Mouse (Mus musculus) heart, embryonic 10.5 days (tissue): ENCODE results near the gene Ccdc142. TPM values are rescaled to one million over a fixed set of nuclear protein-coding genes. Genes with fewer than 3 reads are reported as not detected.

Experiments
- DNase-seq: peaks from one replicate; pipeline ENCODE4 v3.0.0-alpha.2; 2017; ENCODE audit warnings: low spot score
- H3K27ac ChIP-seq: fragments of 300-500 bp; sonication (generic); 2 replicates; pipeline ENCODE4 v1.5.1; 2016; ENCODE audit warnings: mild to moderate bottlenecking
- H3K27me3 ChIP-seq: fragments of 300-500 bp; sonication (generic); 2 replicates; pipeline ENCODE4 v1.6.1; 2016; ENCODE audit warnings: mild to moderate bottlenecking; ENCODE audit not compliant: poor library complexity, insufficient read depth, severe bottlenecking
- H3K36me3 ChIP-seq: fragments of 300-500 bp; sonication (generic); 2 replicates; pipeline ENCODE4 v1.6.1; 2016; ENCODE audit warnings: mild to moderate bottlenecking, moderate library complexity
- H3K4me1 ChIP-seq: fragments of 300-500 bp; sonication (generic); 2 replicates; pipeline ENCODE4 v1.6.1; 2016; ENCODE audit warnings: mild to moderate bottlenecking
- H3K4me3 ChIP-seq: fragments of 300-500 bp; sonication (generic); 2 replicates; pipeline ENCODE4 v1.5.1; 2016; ENCODE audit warnings: mild to moderate bottlenecking, moderate library complexity
- H3K9me3 ChIP-seq: fragments of 300-500 bp; sonication (generic); 2 replicates; pipeline ENCODE4 v1.6.1; 2016; ENCODE audit warnings: mild to moderate bottlenecking, moderate library complexity
- WGBS: fragments of 180-500 bp; shearing (Covaris S2); methylation state at CpG from one replicate; pipeline ENCODE4 v1.1.7; 2016; 5-methylcytosine and 5-hydroxymethylcytosine counted together
- polyA plus RNA-seq: library from polyadenylated mRNA; unstranded; fragments of >200 nt; fragmentation: Nextera tagmentation; extraction: Ambion mirVana; gene quantifications from 2 replicates; pipeline ENCODE4 v1.2.1, GENCODE M21; 2016

Ccdc142 gene
- polyA plus RNA-seq, 1 experiment from 2014 or later: 1.8 TPM

GRCm38 (mm10) chr6:83092416-83093127 is 8.8 kb upstream of the Ccdc142 start:
- Histone ChIP-seq H3K36me3 (no peaks in the 10 kb centered on the region), H3K9me3 (no peaks in the 10 kb centered on the region), H3K27me3 (peaks cover 54% of the 10 kb centered on the region), H3K4me3 (no peak overlapping the region), H3K27ac (no peak overlapping the region), H3K4me1 (peaks cover 12% of the 10 kb centered on the region)
- no peak for DNase-seq
- WGBS: 33% methylated on average over 6 of the region's 6 CpGs

GRCm38 (mm10) chr6:83095968-83096367 is 5.4 kb upstream of the Ccdc142 start:
- H3K4me1 ChIP-seq: peaks cover 3% of the 10 kb centered on the region; the same call in 1 of the 2 replicates
- H3K4me3 ChIP-seq: no peak overlapping the region
- H3K27ac ChIP-seq: no peak overlapping the region
- no peak for DNase-seq
- H3K36me3 ChIP-seq: no peaks in the 10 kb centered on the region
- H3K27me3 ChIP-seq: peaks cover 37% of the 10 kb centered on the region; the same call in 1 of the 2 replicates
- H3K9me3 ChIP-seq: no peaks in the 10 kb centered on the region
- 43% methylated on average over 6 of the region's 6 CpGs for WGBS

GRCm38 (mm10) chr6:83098411-83098810 is 3.0 kb upstream of the Ccdc142 start:
- WGBS: 79% methylated on average over 2 of the region's 2 CpGs
- Histone ChIP-seq H3K27ac (no peak overlapping the region), H3K4me1 (peaks cover 23% of the 10 kb centered on the region), H3K4me3 (no peak overlapping the region), H3K36me3 (no peaks in the 10 kb centered on the region), H3K9me3 (no peaks in the 10 kb centered on the region), H3K27me3 (peaks cover 38% of the 10 kb centered on the region; the same call in 1 of the 2 replicates)
- no peak for DNase-seq

DNA sequence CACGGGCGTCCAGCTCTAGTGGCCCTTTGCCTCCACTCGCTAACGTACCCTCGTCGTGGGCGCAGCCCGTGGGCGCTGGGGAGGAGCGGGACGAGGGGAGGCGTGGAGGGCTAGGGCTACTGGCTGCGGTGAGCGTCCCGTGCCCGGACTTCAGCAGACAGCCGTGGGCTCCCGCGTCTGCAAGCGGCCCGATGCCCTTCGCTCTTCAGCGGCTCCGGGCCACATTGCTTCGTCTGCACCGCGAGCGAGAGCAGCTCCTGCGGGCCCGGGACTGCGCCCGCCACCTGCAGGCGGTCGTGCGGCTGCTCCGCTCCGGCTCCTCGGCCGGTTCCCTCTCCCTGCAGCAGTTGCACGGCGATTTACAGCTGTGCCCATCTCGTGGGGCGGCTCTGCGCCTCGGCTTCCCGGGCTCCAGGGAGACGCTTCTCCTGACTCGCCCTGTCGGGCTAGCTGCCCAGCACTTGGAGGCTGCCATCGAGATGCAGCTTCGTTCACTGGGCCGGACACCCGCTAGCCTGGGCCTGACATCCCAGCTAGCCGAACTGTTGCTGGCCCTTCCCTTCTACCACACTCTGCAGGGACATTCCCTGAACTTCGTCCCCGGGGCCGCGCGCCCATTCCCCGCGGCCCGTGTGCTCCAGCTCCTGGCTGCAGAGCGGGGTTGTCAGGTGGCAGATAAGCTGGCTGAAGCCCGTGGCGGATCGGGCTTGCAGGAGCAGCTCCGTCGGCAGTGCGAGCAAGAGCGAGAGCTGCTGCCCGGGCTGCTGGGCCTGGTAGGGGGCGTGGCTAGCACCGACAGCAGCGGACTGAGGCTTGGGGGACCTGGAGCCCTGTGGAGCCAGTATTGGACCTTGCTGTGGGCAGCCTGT is 521 bp downstream of the Ccdc142 start:
- H3K36me3 ChIP-seq: 0 out of 2 replicates have a peak, but pooled peaks cover 5% of the 10 kb centered on the region
- under 1% methylated on average over 74 of the region's 74 CpGs for WGBS

DNA sequence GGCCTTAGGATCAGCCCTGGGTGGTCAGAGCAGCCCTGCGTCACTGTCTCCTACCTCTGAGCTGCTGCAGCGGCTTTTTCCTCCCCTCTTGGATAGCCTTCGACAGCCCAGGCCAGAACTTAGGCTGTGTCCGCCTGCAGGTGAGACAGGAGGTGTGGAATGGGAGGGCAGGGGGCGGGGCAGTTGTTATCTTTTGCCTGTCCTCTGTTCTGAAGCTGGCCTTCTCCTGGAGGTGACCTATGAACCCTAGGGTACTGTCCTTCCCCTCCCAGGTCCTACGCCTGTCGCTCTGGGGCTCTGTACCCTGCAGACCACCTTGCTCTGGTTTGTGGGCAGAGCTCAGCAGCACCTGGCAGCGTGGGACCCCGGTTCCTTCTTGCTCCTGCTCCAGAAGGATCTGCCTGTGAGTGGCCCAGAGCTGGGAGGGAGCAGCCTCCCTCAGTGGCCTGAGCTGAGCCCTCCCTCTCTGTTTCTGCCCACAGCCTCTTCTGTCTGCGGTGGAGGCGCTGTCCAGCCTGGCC is 1.8 kb downstream of the Ccdc142 start:
- Histone ChIP-seq H3K27me3 (peaks cover 20% of the 10 kb centered on the region; the same call in 1 of the 2 replicates), H3K4me3 (peak overlapping the region; percentile 79), H3K4me1 (peaks cover 34% of the 10 kb centered on the region), H3K9me3 (no peaks in the 10 kb centered on the region), H3K27ac (no peak overlapping the region), H3K36me3 (peaks cover 11% of the 10 kb centered on the region; the same call in 1 of the 2 replicates)
- WGBS: 35% methylated on average over 11 of the region's 11 CpGs
- DNase-seq: no peak

More for the DNA sequence above, 521 bp downstream of the Ccdc142 start:
- H3K9me3 ChIP-seq: no peaks in the 10 kb centered on the region
- H3K4me3 ChIP-seq: peak overlapping the region; percentile 79
- peak overlapping the region; percentile 93 for H3K27ac ChIP-seq
- peak; percentile 88 for DNase-seq
- H3K4me1 ChIP-seq: peaks cover 24% of the 10 kb centered on the region
- H3K27me3 ChIP-seq: peaks cover 20% of the 10 kb centered on the region; the same call in 1 of the 2 replicates

DNA sequence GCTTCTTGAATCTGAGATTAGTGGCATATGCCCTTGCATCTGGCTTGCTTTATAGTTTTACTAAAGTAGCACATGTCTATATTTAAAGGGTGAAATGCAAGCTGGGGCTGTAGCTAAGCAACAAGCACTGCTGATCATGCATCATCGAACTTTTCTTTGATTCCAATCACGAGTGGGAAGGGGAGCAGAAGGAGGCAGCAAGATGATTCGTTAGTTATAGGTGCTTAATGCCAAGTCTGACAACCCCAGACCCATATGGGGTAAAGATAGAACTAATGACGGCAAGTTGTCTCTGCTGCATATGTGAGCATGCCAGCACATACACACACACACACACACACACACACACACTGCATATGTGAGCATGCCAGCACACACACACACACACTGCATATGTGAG is 2.8 kb downstream of the Ccdc142 start:
- Histone ChIP-seq H3K36me3 (peaks cover 11% of the 10 kb centered on the region; the same call in 1 of the 2 replicates), H3K4me1 (peaks cover 39% of the 10 kb centered on the region), H3K27me3 (peaks cover 13% of the 10 kb centered on the region; the same call in 1 of the 2 replicates), H3K27ac (no peak overlapping the region), H3K9me3 (no peaks in the 10 kb centered on the region), H3K4me3 (no peak overlapping the region)
- DNase-seq: no peak
- WGBS: 87% methylated on average over 4 of the region's 4 CpGs

- Histone ChIP-seq H3K27me3 (peaks cover 9% of the 10 kb centered on the region; the same call in 1 of the 2 replicates), H3K9me3 (no peaks in the 10 kb centered on the region), H3K27ac (peak overlapping the region; percentile 98), H3K4me3 (peak overlapping the region; percentile 97), H3K36me3 (peaks cover 20% of the 10 kb centered on the region), H3K4me1 (peaks cover 29% of the 10 kb centered on the region)
- DNase-seq: peak; percentile 93
- WGBS: 32% methylated on average over 13 of the region's 13 CpGs
Observed at GRCm38 (mm10) chr6:83107566-83108400, 6.4 kb downstream of the Ccdc142 start.

DNA sequence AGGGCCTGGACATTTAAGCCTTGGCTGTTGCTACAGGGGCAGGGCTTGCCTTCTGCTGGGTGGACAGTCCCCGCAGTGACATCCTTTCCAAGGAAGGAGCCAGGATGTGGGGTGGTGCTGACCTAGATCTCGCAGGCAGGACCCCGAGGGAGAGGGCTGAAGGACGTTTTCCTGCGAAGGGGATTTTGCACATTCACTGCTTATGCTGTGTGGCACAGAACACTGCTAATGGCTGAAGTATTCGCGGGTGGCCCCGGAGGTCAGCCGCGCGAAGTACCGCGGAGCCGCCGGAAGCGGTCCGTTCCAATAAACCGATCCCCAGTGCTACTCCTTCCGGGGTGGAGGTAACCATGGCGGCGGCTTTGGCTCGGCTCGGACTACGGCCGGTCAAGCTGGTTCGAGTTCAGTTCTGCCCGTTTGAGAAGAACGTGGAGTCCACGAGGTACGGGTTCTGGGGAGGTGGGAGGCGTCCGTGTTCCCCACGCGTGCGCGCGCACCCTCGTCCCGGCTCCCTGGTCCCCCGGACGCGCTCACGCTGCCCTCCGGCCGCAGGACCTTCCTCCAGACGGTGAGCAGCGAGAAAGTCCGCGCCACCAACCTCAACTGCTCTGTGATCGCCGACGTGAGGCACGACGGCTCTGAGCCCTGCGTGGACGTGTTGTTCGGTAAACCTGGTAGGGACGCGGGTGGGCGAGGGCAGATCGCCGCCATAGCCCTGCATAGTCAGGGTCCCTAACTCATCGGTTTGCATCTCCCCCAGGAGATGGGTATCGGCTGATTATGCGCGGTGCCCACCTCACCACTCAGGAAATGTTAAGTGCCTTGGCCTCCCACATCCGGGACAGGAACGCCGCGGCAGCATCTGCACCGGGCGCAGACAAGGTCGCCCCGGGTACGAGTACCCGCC is 7.6 kb downstream of the Ccdc142 start, which contains the start of gene Mrpl53:
TSS of gene Mrpl53 (plus strand) at position 279 of the 907 bp plus-strand sequence.
- peak; percentile 93 for DNase-seq
- Histone ChIP-seq H3K27ac (peak within 1 kb of the TSS; percentile 98), H3K9me3 (no peaks in the 10 kb centered on the region), H3K4me1 (peaks cover 21% of the 10 kb centered on the region), H3K27me3 (no peaks in the 10 kb centered on the region), H3K4me3 (peak within 1 kb of the TSS; percentile 97), H3K36me3 (peaks cover 20% of the 10 kb centered on the region)
- under 1% methylated on average over 76 of the region's 76 CpGs for WGBS

DNA sequence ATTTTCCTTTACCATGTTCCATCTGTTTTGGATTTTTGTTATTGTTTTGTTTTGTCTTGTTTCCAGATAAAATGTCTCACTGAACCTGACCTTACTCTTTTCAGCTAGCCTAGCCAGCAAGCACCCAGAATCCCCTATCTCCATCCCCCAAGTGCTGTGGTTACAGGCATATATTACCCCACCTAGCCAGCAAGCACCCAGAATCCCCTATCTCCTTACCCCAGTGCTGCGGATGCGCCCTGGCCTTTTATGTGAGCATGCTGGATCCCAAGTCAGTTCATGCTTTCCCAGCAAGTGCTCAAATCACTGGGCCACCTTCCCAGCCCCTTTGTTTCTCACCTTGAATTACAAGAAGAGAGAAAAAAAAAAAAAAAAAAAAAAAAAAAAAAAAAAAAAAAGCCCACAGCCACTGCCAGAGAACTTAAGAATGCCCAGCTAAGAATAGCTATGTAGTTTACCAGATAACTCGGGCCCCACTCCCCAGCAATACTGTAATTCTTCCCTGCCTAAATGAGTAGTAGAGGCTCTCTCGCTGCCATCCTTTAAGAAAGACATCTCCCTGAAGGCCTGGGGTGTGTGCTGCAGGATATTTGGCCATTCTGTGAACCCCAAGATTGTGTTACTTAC is 10.2 kb downstream of the Ccdc142 start:
- Histone ChIP-seq H3K9me3 (no peaks in the 10 kb centered on the region), H3K27ac (no peak overlapping the region), H3K27me3 (no peaks in the 10 kb centered on the region), H3K4me1 (peaks cover 35% of the 10 kb centered on the region), H3K36me3 (peaks cover 17% of the 10 kb centered on the region), H3K4me3 (no peak overlapping the region)
- WGBS: 80% methylated on average over 4 of the region's 4 CpGs
- DNase-seq: no peak

GRCm38 (mm10) chr6:83115011-83115671 is 13.7 kb downstream of the Ccdc142 start, which contains the start of gene Mogs:
Gene Mogs (plus strand): TSS chr6:83115496.
- H3K36me3 ChIP-seq: peaks cover 38% of the 10 kb centered on the region
- peak within 1 kb of the TSS; percentile 89 for H3K27ac ChIP-seq
- no peaks in the 10 kb centered on the region for H3K9me3 ChIP-seq
- no peaks in the 10 kb centered on the region for H3K27me3 ChIP-seq
- whole genome bisulfite sequencing: 1% methylated on average over 57 of the region's 58 CpGs
- DNase-seq: peak; percentile 97
- H3K4me1 ChIP-seq: peaks cover 38% of the 10 kb centered on the region
- peak within 1 kb of the TSS; percentile 92 for H3K4me3 ChIP-seq
